Mouse (Mus musculus) midbrain, embryonic 11.5 days (tissue): ENCODE results near the gene Npas1. TPM values are rescaled to one million over a fixed set of nuclear protein-coding genes. Genes with fewer than 3 reads are reported as not detected.

ENCODE experiments used
- ATAC-seq: fragments of 200-750 bp; cut with Nextera tagmentation; 2 replicates; pipeline ENCODE4 v1.8.0; 2017; ENCODE audit warnings: moderate TSS enrichment, moderate library complexity; ENCODE audit not compliant: low FRiP score
- DNase-seq: peaks from one replicate; pipeline ENCODE4 v3.0.0; 2015; ENCODE audit warnings: low spot score; ENCODE audit errors: missing footprints
- H3K27ac ChIP-seq: fragments of 300-500 bp; sonication (generic); 2 replicates; pipeline ENCODE4 v1.5.1; 2014; ENCODE audit warnings: low read depth, low read length
- H3K27me3 ChIP-seq: fragments of 300-500 bp; sonication (generic); 2 replicates; pipeline ENCODE4 v1.6.1; 2014; ENCODE audit warnings: mild to moderate bottlenecking, low read length, moderate library complexity, mixed read lengths; ENCODE audit not compliant: control insufficient read depth, insufficient read depth
- H3K36me3 ChIP-seq: fragments of 300-500 bp; sonication (generic); 2 replicates; pipeline ENCODE4 v1.6.1; 2014; ENCODE audit warnings: mild to moderate bottlenecking, low read length, moderate library complexity, mixed read lengths; ENCODE audit not compliant: control insufficient read depth, insufficient read depth
- H3K4me1 ChIP-seq: fragments of 300-500 bp; sonication (generic); 2 replicates; pipeline ENCODE4 v1.6.1; 2014; ENCODE audit warnings: low read length; ENCODE audit not compliant: control insufficient read depth, insufficient read depth
- H3K4me2 ChIP-seq: fragments of 300-500 bp; sonication (generic); 2 replicates; pipeline ENCODE4 v1.6.1; 2014; ENCODE audit warnings: mild to moderate bottlenecking, moderate library complexity
- H3K4me3 ChIP-seq: fragments of 300-500 bp; sonication (generic); 2 replicates; pipeline ENCODE4 v1.5.1; 2014; ENCODE audit warnings: low read depth, low read length
- H3K9ac ChIP-seq: fragments of 300-500 bp; sonication (generic); 2 replicates; pipeline ENCODE4 v1.6.1; 2014; ENCODE audit warnings: low read length
- H3K9me3 ChIP-seq: fragments of 300-500 bp; sonication (generic); 2 replicates; pipeline ENCODE4 v1.6.1; 2016; ENCODE audit warnings: low read length; ENCODE audit not compliant: control insufficient read depth
- WGBS: fragments of 180-500 bp; shearing (Covaris S2); extraction: QIAGEN DNeasy Blood & Tissue Kit; methylation state at CpG from one replicate; pipeline ENCODE4 v1.1.7; 2014; 5-methylcytosine and 5-hydroxymethylcytosine counted together
- polyA plus RNA-seq: library from polyadenylated mRNA; unstranded; fragments of >200 nt; fragmentation: Nextera tagmentation; extraction: Ambion mirVana; gene quantifications from 2 replicates; pipeline ENCODE4 v1.2.1, GENCODE M21; 2014

Gene Npas1
- polyA plus RNA-seq, 1 experiment from 2014 or later = 0.30 TPM

DNA sequence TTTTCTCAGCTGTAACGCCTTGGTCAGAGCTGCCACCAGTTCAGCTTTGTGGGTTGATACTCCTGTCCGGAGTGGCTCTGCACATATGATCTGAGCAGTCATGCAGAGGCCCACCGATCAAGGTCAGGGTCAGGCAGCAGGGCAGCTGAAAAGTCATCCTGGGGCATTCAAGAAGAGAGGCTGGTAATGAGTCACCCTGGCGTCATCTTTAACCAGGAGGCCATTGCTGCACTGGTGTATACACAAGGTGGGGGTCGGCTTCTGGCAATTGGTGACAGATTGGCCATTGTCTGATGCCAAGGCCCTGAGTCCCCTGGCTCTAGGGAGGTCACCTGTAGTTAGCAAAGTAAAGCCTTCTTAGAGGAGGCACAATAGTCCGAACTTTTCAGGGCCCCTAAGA, 25.9 kb downstream of the Npas1 start:
- WGBS = 74% methylated on average over 6 of the region's 6 CpGs
- no peak for DNase-seq
- Histone ChIP-seq H3K9ac (no peak overlapping the region), H3K27me3 (no peaks in the 10 kb centered on the region), H3K4me3 (no peak overlapping the region), H3K4me1 (no peaks in the 10 kb centered on the region), H3K4me2 (no peak overlapping the region), H3K9me3 (no peaks in the 10 kb centered on the region), H3K27ac (no peak overlapping the region), H3K36me3 (no peaks in the 10 kb centered on the region)
- no peak for ATAC-seq

DNA sequence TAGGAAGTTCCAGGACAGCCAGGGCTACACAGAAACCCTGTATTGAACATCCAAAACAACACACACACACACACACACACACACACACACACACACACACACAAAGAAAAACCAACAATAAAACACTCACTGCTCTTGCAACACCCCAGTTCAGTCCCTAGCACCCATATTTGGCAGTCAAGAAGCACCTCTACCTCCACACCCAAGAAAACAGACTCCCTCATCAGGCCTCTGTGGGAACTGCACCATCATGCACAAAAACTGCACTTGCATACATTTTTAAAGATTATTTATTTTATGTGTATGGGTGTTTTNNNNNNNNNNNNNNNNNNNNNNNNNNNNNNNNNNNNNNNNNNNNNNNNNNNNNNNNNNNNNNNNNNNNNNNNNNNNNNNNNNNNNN, 36.3 kb downstream of the Npas1 start:
- H3K27me3 ChIP-seq = no peaks in the 10 kb centered on the region
- no peak overlapping the region for H3K9ac ChIP-seq
- no peak overlapping the region for H3K4me3 ChIP-seq
- no peaks in the 10 kb centered on the region for H3K4me1 ChIP-seq
- ATAC-seq = no peak
- H3K4me2 ChIP-seq = no peak overlapping the region
- no peaks in the 10 kb centered on the region; the same call in 1 of the 2 replicates for H3K36me3 ChIP-seq
- no peak overlapping the region for H3K27ac ChIP-seq
- H3K9me3 ChIP-seq = no peaks in the 10 kb centered on the region
- no peak for DNase-seq

DNA sequence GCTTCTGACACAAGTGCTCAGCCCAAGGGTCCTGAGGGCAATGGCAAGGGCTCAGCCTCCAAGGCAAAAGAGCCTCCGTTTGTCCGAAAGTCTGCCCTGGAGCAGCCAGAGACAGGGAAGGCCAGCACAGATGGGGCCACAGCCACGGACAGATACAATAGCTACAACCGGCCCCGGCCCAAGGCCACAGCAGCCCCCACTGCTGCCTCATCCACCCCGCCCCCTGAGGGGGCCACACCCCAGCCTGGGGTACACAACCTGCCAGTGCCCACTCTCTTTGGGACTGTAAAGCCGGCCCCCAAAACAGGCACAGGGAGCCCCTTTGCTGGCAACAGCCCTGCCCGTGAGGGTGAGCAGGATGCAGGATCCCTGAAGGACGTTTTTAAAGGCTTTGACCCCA, 42.4 kb downstream of the Npas1 start:
- Histone ChIP-seq H3K27ac (no peak overlapping the region), H3K4me2 (no peak overlapping the region), H3K4me3 (no peak overlapping the region), H3K4me1 (no peaks in the 10 kb centered on the region), H3K9ac (no peak overlapping the region), H3K27me3 (no peaks in the 10 kb centered on the region), H3K9me3 (no peaks in the 10 kb centered on the region), H3K36me3 (peaks cover 46% of the 10 kb centered on the region)
- ATAC-seq = no peak
- DNase-seq = no peak
- 91% methylated on average over 9 of the region's 9 CpGs for WGBS

DNA sequence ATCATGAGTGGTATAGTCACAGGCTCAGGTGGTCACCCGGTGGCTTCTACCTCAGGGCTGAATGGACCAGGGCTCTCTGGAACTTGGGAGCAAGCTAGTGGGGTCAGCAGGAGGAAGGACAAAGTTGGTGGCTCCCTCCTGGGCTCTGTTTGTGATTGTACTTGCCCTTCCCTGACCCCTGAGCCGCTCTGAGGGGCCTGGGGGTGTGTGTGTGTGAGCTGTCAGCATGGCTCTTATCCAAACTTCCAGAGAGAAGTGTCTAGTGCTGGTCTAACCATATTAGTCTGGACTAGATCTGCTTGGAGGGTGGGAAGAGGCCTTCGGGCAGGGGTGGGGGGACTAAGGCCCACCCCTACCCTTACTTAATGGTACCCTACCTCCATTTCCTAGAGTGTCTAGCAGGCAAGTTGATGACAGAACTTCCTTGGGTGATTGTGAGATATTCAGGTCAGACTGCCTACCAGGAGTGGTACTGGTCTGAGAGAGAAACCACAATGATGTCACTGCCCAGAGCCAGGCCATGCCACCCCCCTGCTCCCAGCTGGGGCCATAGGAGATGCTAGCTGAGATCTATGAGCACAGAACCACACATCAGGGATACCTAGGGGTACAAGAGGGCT, 44.1 kb downstream of the Npas1 start:
- Histone ChIP-seq H3K4me2 (no peak overlapping the region), H3K9ac (no peak overlapping the region), H3K4me3 (no peak overlapping the region), H3K27me3 (no peaks in the 10 kb centered on the region), H3K9me3 (no peaks in the 10 kb centered on the region), H3K4me1 (no peaks in the 10 kb centered on the region), H3K27ac (no peak overlapping the region), H3K36me3 (peaks cover 62% of the 10 kb centered on the region)
- 88% methylated on average over 3 of the region's 3 CpGs for WGBS
- DNase-seq (no peak), ATAC-seq (no peak)

DNA sequence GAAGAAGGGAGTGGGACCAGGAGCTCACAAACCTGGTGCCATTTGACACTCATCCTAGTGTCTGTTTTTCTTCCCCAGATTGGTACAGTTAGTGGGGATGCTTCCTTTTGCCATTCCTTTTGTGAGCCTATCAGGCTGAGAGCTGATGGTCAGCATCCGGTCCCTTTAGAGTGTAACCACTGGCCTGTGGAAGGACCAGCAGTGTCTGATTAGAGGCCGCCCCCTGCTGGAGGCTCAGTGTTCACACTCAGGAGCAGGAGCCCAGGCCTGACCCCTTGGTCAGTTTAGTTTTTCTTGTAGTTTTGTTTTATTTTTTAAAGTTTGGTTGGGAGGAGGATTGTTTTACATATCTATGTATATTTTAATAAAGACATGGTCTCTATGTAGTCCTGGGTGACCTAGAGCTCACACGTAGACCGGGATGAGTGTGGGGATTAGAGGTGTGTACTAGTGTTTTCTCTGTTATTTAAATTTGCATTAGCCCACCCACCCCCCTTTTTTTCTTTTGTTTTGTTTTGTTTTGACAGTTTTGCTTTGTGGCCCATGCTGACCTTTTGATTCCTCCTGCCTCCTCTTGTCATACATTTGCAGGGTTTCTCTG, 51.3 kb downstream of the Npas1 start:
- no peak overlapping the region for H3K9ac ChIP-seq
- H3K4me3 ChIP-seq = no peak overlapping the region
- H3K27me3 ChIP-seq = no peaks in the 10 kb centered on the region
- DNase-seq = peak; percentile 90
- H3K27ac ChIP-seq = no peak overlapping the region
- no peaks in the 10 kb centered on the region for H3K9me3 ChIP-seq
- no peak overlapping the region for H3K4me2 ChIP-seq
- ATAC-seq = peak; percentile 90
- 57% methylated on average over 4 of the region's 4 CpGs for WGBS
- no peaks in the 10 kb centered on the region for H3K4me1 ChIP-seq
- H3K36me3 ChIP-seq = peaks cover 64% of the 10 kb centered on the region

DNA sequence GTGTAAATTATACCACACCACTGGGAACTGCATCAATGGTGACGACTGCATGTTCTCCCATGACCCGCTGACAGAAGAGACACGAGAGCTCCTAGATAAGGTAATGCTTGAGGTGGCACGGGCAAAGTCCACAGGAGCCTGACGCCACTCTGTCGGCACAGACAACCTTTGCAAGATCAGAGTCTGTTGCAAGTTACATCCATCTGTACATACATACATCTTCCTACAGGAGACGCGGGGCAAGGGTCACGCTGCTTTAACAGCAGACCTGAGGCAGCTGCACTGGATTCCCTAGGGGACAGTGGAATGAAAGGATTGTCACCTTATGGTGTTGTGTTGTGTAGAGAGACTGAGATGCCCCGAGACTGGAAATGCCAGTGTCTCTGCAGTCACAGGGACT, 51.8 kb downstream of the Npas1 start:
- no peaks in the 10 kb centered on the region for H3K27me3 ChIP-seq
- ATAC-seq = peak; percentile 25; the same call in 1 of the 2 replicates
- no peaks in the 10 kb centered on the region for H3K4me1 ChIP-seq
- WGBS = 90% methylated on average over 10 of the region's 10 CpGs
- H3K4me3 ChIP-seq = no peak overlapping the region
- H3K9ac ChIP-seq = no peak overlapping the region
- H3K36me3 ChIP-seq = peaks cover 65% of the 10 kb centered on the region
- no peak for DNase-seq
- no peak overlapping the region for H3K4me2 ChIP-seq
- H3K9me3 ChIP-seq = no peaks in the 10 kb centered on the region
- H3K27ac ChIP-seq = no peak overlapping the region

DNA sequence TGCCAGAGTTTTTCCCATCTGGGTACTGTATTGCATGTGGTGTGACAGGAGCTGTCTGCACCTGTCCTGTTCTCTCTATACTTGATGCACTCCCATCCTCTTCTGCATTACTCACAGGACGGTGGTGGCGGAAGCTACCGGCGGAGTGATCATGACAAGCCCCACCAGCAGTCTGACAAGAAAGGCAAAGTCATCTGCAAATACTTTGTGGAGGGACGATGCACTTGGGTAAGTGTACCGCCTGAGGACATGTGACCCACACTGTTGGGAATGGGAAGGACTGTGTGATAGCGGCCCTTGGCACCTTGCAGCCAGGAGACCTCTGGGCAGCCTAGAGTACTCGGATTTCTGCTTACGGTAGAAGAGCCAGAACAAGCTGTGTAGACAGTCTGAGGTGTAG, 53.8 kb downstream of the Npas1 start:
- Histone ChIP-seq H3K4me2 (no peak overlapping the region), H3K4me3 (no peak overlapping the region), H3K9ac (no peak overlapping the region), H3K27me3 (no peaks in the 10 kb centered on the region), H3K9me3 (no peaks in the 10 kb centered on the region), H3K27ac (no peak overlapping the region), H3K36me3 (peaks cover 54% of the 10 kb centered on the region), H3K4me1 (no peaks in the 10 kb centered on the region)
- DNase-seq (no peak), ATAC-seq (no peak)
- WGBS = 92% methylated on average over 9 of the region's 9 CpGs

DNA sequence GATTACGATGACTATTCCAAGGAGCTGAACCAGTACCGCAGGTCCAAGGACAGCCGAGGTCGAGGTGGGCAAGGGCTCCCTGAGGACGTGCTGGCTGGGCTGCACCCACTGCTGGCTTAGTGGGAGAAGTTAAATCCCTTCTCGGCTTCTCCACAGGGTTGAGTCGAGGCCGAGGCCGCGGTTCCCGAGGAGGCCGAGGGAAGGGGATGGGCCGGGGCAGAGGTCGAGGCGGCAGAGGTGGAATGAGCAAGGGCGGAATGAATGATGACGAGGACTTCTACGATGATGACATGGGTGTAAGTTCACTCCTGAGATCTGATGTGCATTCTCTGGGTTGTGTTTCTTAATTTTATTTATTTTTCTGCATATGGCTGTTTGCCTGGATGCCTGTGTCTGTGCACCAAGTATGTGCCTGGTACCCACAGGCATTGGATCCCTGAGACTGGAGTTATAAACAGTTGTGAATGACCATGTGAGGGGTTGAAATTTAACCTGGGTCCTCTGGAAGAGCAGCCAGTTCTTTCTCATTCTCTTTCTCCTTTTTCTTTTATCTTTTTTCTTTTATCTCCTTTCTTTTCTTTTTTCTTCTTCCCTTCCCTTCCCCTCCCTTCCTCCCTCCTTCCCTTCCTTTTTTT, 55.2 kb downstream of the Npas1 start:
- Histone ChIP-seq H3K4me1 (no peaks in the 10 kb centered on the region), H3K27me3 (no peaks in the 10 kb centered on the region), H3K4me3 (no peak overlapping the region), H3K9ac (no peak overlapping the region), H3K9me3 (no peaks in the 10 kb centered on the region), H3K27ac (no peak overlapping the region), H3K4me2 (no peak overlapping the region), H3K36me3 (peaks cover 45% of the 10 kb centered on the region)
- ATAC-seq (no peak), DNase-seq (no peak)
- WGBS = 88% methylated on average over 18 of the region's 18 CpGs

DNA sequence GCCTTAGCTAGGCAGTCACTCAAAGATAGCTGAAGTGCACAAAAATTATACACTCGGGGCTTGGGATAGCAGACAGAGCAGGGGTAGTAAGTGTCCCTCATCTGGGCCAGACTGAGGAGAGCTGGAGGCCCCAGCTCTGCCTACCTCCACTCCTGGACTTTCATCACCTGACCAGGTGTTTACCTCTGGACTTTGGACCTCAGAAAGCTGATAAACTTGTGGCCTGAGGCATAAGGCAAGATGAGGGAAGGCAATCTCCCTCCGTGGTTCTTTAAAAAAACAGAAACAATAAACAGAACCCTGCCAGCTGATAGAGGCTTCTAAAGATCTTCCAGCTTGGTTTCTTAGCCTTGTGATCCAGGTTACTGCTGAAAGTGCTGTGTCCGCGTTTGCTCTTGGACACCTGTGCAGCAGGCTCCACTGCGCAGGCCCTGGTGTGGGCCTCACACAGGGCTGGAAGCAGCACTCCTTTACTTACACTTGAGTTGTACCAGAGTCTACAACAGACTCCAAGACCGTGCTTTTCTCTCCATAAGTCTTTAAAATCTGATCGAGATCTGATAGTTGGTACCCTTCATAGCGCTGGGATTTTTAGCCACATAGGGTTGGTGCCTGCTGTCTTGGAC, 56.9 kb downstream of the Npas1 start:
- H3K36me3 ChIP-seq = peaks cover 39% of the 10 kb centered on the region
- no peak overlapping the region for H3K4me2 ChIP-seq
- H3K27me3 ChIP-seq = no peaks in the 10 kb centered on the region
- WGBS = 97% methylated on average over 8 of the region's 8 CpGs
- no peak overlapping the region for H3K4me3 ChIP-seq
- H3K4me1 ChIP-seq = no peaks in the 10 kb centered on the region
- no peak overlapping the region for H3K27ac ChIP-seq
- H3K9ac ChIP-seq = no peak overlapping the region
- H3K9me3 ChIP-seq = no peaks in the 10 kb centered on the region
- ATAC-seq (no peak), DNase-seq (no peak)
